Mouse (Mus musculus) stomach, postnatal 0 days (tissue): Measurements from ENCODE around the gene Snrpg. TPM values are rescaled to one million over a fixed set of nuclear protein-coding genes. Genes with fewer than 3 reads are reported as not detected.
A peak's percentile ranks its signal among the peaks of the same experiment; 100 is the strongest.

ENCODE experiments used
- ATAC-seq: fragments of 200-750 bp; cut with Nextera tagmentation; 2 replicates; pipeline ENCODE4 v1.8.0; 2017; ENCODE audit not compliant: low FRiP score, low TSS enrichment
- DNase-seq: peaks from one replicate; pipeline ENCODE4 v3.0.0-alpha.2; 2016; ENCODE audit warnings: low spot score
- H3K27ac ChIP-seq: fragments of 300-500 bp; sonication (generic); replicated peaks from 2 replicates; pipeline ENCODE4 v1.5.1; 2014; ENCODE audit warnings: mild to moderate bottlenecking, control low read depth
- H3K27me3 ChIP-seq: fragments of 300-500 bp; sonication (generic); 2 replicates; pipeline ENCODE4 v1.6.1; 2014; ENCODE audit warnings: low read length; ENCODE audit not compliant: control insufficient read depth, insufficient read depth
- H3K36me3 ChIP-seq: fragments of 300-500 bp; sonication (generic); 2 replicates; pipeline ENCODE4 v1.6.1; 2014; ENCODE audit warnings: low read length, mixed read lengths; ENCODE audit not compliant: control insufficient read depth, insufficient read depth
- H3K4me1 ChIP-seq: fragments of 300-500 bp; sonication (generic); replicated peaks from 2 replicates; pipeline ENCODE4 v1.6.1; 2014; ENCODE audit warnings: antibody characterized with exemption; ENCODE audit not compliant: control insufficient read depth, insufficient read depth
- H3K4me2 ChIP-seq: fragments of 300-500 bp; sonication (generic); replicated peaks from 2 replicates; pipeline ENCODE4 v1.6.1; 2014; ENCODE audit warnings: low read depth, mild to moderate bottlenecking, control low read depth, moderate library complexity
- H3K4me3 ChIP-seq: fragments of 300-500 bp; sonication (generic); 2 replicates; pipeline ENCODE4 v1.5.1; 2014; ENCODE audit warnings: low read depth, low read length, control low read depth
- H3K9ac ChIP-seq: fragments of 300-500 bp; sonication (generic); 2 replicates; pipeline ENCODE4 v1.6.1; 2014; ENCODE audit warnings: mild to moderate bottlenecking, low read length, control low read depth, mixed read lengths
- H3K9me3 ChIP-seq: fragments of 300-500 bp; sonication (generic); 2 replicates; pipeline ENCODE4 v1.6.1; 2016; ENCODE audit warnings: low read length; ENCODE audit not compliant: control insufficient read depth
- CTCF ChIP-seq: IDR thresholded peaks from 2 replicates; pipeline ENCODE4 v1.5.1; 2016; ENCODE audit warnings: antibody characterized with exemption, low read depth, mild to moderate bottlenecking, moderate library complexity
- EP300 ChIP-seq: optimal IDR thresholded peaks from 2 replicates; pipeline ENCODE3; 2016; ENCODE audit warnings: antibody characterized with exemption
- WGBS: fragments of 180-500 bp; shearing (Covaris S2); extraction: QIAGEN DNeasy Blood & Tissue Kit; methylation state at CpG from one replicate; pipeline ENCODE4 v1.1.7; 2014; 5-methylcytosine and 5-hydroxymethylcytosine counted together
- polyA plus RNA-seq: library from polyadenylated mRNA; unstranded; fragments of >200 nt; fragmentation: Nextera tagmentation; extraction: Ambion mirVana; gene quantifications from 2 replicates; pipeline ENCODE4 v1.2.1, GENCODE M21; 2015

Snrpg gene
- 242 and 277 TPM in 2 replicates for polyA plus RNA-seq

GRCm38 (mm10) chr6:86370764-86371339 lies at the start of gene Snrpg:
TSS of gene Snrpg (plus strand) at chr6:86371304.
- TF ChIP-seq CTCF = no peak
- no peak for TF ChIP-seq EP300
- no peaks in the 10 kb centered on the region; the same call in 1 of the 2 replicates for H3K4me1 ChIP-seq
- DNase-seq (no peak), ATAC-seq (no peak)
- 18% methylated on average over 15 of the region's 15 CpGs for WGBS
- peak within 1 kb of the TSS; percentile 91 for H3K9ac ChIP-seq
- no peaks in the 10 kb centered on the region for H3K27me3 ChIP-seq
- H3K36me3 ChIP-seq = no peaks in the 10 kb centered on the region
- H3K9me3 ChIP-seq = no peaks in the 10 kb centered on the region
- peak within 1 kb of the TSS; percentile 67 for H3K4me2 ChIP-seq
- peak within 1 kb of the TSS; percentile 82 for H3K4me3 ChIP-seq
- peak within 1 kb of the TSS; percentile 89 for H3K27ac ChIP-seq

GRCm38 (mm10) chr6:86322031-86322563 lies 49.0 kb upstream of the Snrpg start:
- no peak overlapping the region for H3K4me3 ChIP-seq
- H3K9ac ChIP-seq = no peak overlapping the region
- H3K36me3 ChIP-seq = no peaks in the 10 kb centered on the region
- H3K9me3 ChIP-seq = no peaks in the 10 kb centered on the region
- no peak overlapping the region for H3K4me2 ChIP-seq
- no peak for DNase-seq
- 70% methylated on average over 5 of the region's 5 CpGs for WGBS
- ATAC-seq = no peak
- no peak overlapping the region for H3K27ac ChIP-seq
- TF ChIP-seq CTCF (no peak), EP300 (no peak)
- H3K27me3 ChIP-seq = no peaks in the 10 kb centered on the region
- H3K4me1 ChIP-seq = no peaks in the 10 kb centered on the region

GRCm38 (mm10) chr6:86322991-86323390 lies 48.1 kb upstream of the Snrpg start:
- WGBS = 92% methylated on average over 9 of the region's 9 CpGs
- ATAC-seq = no peak

GRCm38 (mm10) chr6:86324400-86324799 lies 46.7 kb upstream of the Snrpg start:
- DNase-seq (no peak), ATAC-seq (no peak)
- Histone ChIP-seq H3K27ac (no peak overlapping the region), H3K27me3 (no peaks in the 10 kb centered on the region), H3K4me1 (no peaks in the 10 kb centered on the region), H3K36me3 (no peaks in the 10 kb centered on the region), H3K4me2 (no peak overlapping the region), H3K9me3 (no peaks in the 10 kb centered on the region), H3K9ac (no peak overlapping the region), H3K4me3 (no peak overlapping the region)
- TF ChIP-seq EP300 (no peak), CTCF (no peak)
- 63% methylated on average over 3 of the region's 3 CpGs for WGBS

More at GRCm38 (mm10) chr6:86322991-86323390, 48.1 kb upstream of the Snrpg start:
- DNase-seq = no peak
- Histone ChIP-seq H3K27me3 (no peaks in the 10 kb centered on the region), H3K9me3 (no peaks in the 10 kb centered on the region), H3K4me3 (no peak overlapping the region), H3K27ac (no peak overlapping the region), H3K9ac (no peak overlapping the region), H3K4me2 (no peak overlapping the region), H3K4me1 (no peaks in the 10 kb centered on the region), H3K36me3 (no peaks in the 10 kb centered on the region)
- TF ChIP-seq EP300 (no peak), CTCF (no peak)

GRCm38 (mm10) chr6:86325646-86326045 lies 45.5 kb upstream of the Snrpg start:
- Histone ChIP-seq H3K9ac (no peak overlapping the region), H3K4me1 (no peaks in the 10 kb centered on the region), H3K9me3 (no peaks in the 10 kb centered on the region), H3K36me3 (no peaks in the 10 kb centered on the region), H3K27me3 (no peaks in the 10 kb centered on the region), H3K4me3 (no peak overlapping the region), H3K27ac (no peak overlapping the region), H3K4me2 (no peak overlapping the region)
- 77% methylated on average over 5 of the region's 5 CpGs for WGBS
- ATAC-seq = no peak
- no peak for TF ChIP-seq EP300
- TF ChIP-seq CTCF = no peak
- DNase-seq = no peak

GRCm38 (mm10) chr6:86326866-86327265 lies 44.2 kb upstream of the Snrpg start:
- H3K4me1 ChIP-seq = no peaks in the 10 kb centered on the region
- ATAC-seq (no peak), DNase-seq (no peak)
- no peak overlapping the region for H3K27ac ChIP-seq
- H3K9ac ChIP-seq = no peak overlapping the region
- no peaks in the 10 kb centered on the region for H3K36me3 ChIP-seq
- H3K4me2 ChIP-seq = no peak overlapping the region
- H3K27me3 ChIP-seq = no peaks in the 10 kb centered on the region
- no peaks in the 10 kb centered on the region for H3K9me3 ChIP-seq
- H3K4me3 ChIP-seq = no peak overlapping the region
- 87% methylated on average over 18 of the region's 18 CpGs for WGBS
- TF ChIP-seq EP300 = no peak
- TF ChIP-seq CTCF = no peak
